Mouse (Mus musculus) adrenal gland, adult (tissue): ENCODE results near the gene Timm29.
A peak's percentile ranks its signal among the peaks of the same experiment; 100 is the strongest.

Experiments used
- DNase-seq, 2 experiments: peaks; one replicate each; pipeline ENCODE4 v3.0.0; 2022 to 2023; ENCODE audit warnings: low spot score in 1 of 2; ENCODE audit not compliant: inconsistent age in 2 of 2

The Timm29 gene

DNA sequence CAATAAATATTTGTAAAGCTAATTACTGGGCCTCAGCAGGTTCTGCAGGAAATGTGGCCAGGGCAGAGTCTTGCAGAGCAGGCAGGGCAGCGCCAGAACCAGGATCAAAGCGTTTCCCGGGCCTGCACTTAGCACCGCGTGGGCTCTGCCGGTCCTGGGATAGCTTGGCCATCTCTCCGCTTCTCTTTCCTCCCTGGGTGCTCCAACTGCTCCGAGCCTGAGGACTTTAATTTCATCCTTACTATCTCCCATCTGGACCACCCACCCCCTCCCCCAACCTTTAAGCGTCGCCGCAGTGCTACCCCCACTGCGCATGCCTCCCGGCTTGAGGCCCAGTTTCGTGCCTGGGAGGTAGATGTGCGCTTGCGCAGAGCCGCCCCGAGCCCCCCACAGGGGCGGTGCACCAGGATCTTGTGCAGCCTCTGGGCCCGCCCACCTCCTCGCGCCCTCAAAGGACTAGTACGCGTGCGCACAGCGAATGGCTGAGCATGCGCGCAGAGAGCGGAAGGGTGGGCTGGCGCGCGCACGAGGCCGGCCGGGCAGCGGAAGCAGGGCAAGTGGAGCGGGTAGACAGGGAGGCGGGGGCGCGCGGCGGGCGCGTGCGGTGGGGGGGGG, 23.2 kb downstream of the Timm29 start, which contains the start of gene Smarca4:
Smarca4 (plus strand) TSS at position 553 of the 615 bp plus-strand sequence.
- DNase-seq: peak; percentile 100

DNA sequence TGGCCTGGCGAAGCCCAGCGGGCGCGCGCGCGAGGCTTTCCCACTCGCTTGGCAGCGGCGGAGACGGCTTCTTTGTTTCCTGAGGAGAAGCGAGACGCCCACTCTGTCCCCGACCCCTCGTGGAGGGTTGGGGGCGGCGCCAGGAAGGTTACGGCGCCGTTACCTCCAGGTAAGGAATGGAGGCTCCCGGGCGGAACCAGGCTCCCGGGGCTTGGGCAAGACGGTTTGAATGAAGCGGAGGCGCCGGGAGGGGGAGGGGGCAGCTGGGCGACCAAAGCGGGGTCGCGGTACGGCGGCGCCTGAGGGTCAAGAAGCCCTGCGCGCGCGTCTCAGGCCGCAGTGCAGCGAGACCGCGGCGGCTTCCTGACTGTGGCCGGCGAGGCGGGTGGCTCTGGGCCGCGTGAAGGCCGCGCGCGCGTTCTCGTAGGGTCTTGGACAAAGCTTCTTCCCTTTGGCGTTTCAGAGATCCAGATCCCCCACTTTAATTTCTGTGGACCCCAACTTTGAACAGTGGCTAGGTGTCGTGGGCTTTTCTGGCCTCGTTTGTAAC, 23.8 kb downstream of the Timm29 start:
- peak; percentile 91 to 96 for DNase-seq

DNA sequence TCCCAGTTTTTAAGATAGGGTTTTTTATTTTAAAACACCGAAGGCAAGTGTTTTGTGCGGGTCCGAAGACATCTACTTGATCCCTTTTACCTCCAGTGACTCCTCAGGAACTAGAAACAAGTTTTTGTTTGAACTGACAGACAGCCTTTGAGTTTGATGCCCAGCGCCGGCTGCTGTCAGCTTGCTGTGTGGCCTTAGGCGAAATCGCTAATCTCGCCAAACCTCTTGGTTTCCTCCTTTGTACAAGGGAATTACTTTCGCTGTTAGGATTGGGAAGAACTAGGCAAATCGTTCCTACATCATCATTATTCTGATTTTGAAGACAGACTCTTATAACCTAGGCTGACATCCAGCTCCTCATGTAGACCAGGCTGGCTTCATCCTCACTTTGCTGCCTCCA, 24.5 kb downstream of the Timm29 start:
- DNase-seq: peak in 1 of 2 experiments; percentile 75

DNA sequence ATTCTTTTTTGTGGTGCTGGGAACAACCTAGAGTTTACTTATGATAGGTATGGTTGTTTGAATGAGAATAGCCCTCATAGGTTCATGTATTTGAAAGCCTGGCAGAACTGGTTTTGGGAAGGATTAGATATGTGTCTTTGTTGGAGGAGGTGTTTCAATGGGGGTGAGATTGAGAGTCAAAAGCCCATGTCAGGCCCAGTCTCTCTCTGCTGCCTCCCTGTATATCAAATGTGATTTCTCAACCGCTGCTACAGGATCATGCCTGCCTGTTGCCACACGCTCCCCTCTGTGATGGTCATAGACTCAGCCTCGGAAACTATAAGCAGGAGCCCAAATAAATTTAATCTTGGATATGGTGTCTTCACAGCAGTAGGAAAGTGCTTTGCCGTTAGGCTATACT, 27.7 kb downstream of the Timm29 start:
- DNase-seq: peak in 1 of 2 experiments; percentile 50

- DNase-seq: peak in 1 of 2 experiments; percentile 22
These were observed 30.2 kb downstream of the Timm29 start for GRCm38 (mm10) chr9:21622676-21623075.

- DNase-seq: peak in 1 of 2 experiments; percentile 21
These were observed 33.1 kb downstream of the Timm29 start for GRCm38 (mm10) chr9:21625342-21626339.

- peak in 1 of 2 experiments; percentile 32 for DNase-seq
These were observed 34.0 kb downstream of the Timm29 start for GRCm38 (mm10) chr9:21626571-21626970.

DNA sequence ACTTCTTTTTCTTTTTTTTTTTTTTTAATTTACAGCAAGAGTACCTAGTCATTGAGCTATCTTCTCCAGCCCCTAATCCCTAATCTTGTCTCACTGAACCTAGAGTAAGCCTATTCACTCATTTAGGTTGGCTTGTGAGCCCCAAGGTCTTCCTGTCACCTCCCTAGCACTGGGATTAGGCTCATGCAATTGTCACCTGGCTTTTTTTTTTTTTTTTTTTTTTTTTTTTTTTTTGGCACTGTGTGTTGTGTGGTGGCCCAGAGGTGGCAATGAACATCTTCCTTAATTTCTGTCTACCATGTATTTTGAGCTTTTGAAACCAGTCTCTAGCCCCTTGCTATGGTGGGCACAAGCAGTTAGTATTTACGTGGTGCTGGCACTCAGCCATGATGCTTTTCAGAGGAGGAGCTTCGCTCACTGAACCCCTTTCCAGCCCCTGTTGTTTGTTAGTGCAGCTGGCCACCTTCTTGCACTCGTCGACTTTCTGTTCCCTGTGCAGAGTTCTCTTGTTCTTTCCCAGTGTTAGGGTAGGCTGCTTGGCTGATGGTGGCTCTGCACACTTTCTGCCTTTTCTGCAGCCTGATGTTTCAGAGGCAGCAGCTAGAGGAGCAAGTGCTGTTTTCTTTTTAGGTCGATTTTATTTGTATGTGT, 34.7 kb downstream of the Timm29 start:
- no peak for DNase-seq

- DNase-seq: peak; percentile 46 to 75
These were observed 38.2 kb downstream of the Timm29 start for GRCm38 (mm10) chr9:21630673-21631072.

GRCm38 (mm10) chr9:21633106-21633505, 40.6 kb downstream of the Timm29 start:
- no peak for DNase-seq

DNA sequence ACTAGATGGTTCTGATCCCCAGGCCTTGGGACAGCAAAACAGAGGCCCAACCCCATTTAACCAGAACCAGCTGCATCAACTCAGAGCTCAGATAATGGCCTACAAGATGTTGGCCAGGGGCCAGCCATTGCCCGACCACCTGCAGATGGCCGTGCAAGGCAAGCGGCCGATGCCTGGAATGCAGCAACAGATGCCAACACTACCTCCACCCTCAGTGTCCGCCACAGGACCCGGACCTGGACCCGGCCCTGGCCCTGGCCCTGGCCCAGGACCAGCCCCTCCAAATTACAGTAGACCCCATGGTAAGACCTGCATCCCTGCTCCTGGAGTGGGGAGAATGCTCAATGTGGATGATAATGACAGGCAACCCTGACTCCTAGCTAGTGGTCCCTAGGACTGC, 43.1 kb downstream of the Timm29 start:
- no peak for DNase-seq

- no peak for DNase-seq
These were observed 46.5 kb downstream of the Timm29 start for GRCm38 (mm10) chr9:21639031-21639430.
